Mouse (Mus musculus): Measurements from ENCODE around the gene Hoxc13.

The Hoxc13 gene

GRCm38 (mm10) chr15:102936279-102936972 is 15.5 kb downstream of the Hoxc13 start, which contains the start of gene Hoxc12:
Gene Hoxc12, plus strand, starts transcription at chr15:102936757.
- DNase-seq (ENCODE audit: low spot score), result no peak

GRCm38 (mm10) chr15:102937036-102937666 is 16.2 kb downstream of the Hoxc13 start:
- no peak for DNase-seq (ENCODE audit: low spot score)

- DNase-seq (ENCODE audit: low spot score), result no peak
Measured at GRCm38 (mm10) chr15:102939256-102940155, 18.6 kb downstream of the Hoxc13 start.

- DNase-seq (ENCODE audit: low spot score), result no peak
Measured at GRCm38 (mm10) chr15:102942739-102943467, 22.0 kb downstream of the Hoxc13 start.

GRCm38 (mm10) chr15:102943468-102943813 is 22.5 kb downstream of the Hoxc13 start:
- DNase-seq (ENCODE audit: low spot score), result no peak

GRCm38 (mm10) chr15:102945185-102946077 is 24.5 kb downstream of the Hoxc13 start:
- DNase-seq (ENCODE audit: low spot score), result no peak

- DNase-seq (ENCODE audit: low spot score), result no peak
Measured at GRCm38 (mm10) chr15:102947276-102947675, 26.4 kb downstream of the Hoxc13 start.

GRCm38 (mm10) chr15:102948842-102949241 is 27.9 kb downstream of the Hoxc13 start:
- no peak for DNase-seq (ENCODE audit: low spot score)

- DNase-seq (ENCODE audit: low spot score), result no peak
Measured at GRCm38 (mm10) chr15:102949696-102950095, 28.8 kb downstream of the Hoxc13 start.

- no peak for DNase-seq (ENCODE audit: low spot score)
Measured at GRCm38 (mm10) chr15:102950877-102951276, 30.0 kb downstream of the Hoxc13 start.

- DNase-seq (ENCODE audit: low spot score), result no peak
Measured at GRCm38 (mm10) chr15:102953561-102953960, 32.7 kb downstream of the Hoxc13 start.

GRCm38 (mm10) chr15:102954192-102955006 is 33.5 kb downstream of the Hoxc13 start, which contains the start of gene Hoxc11:
Gene Hoxc11, plus strand, starts transcription at chr15:102954427.
- DNase-seq (ENCODE audit: low spot score), result no peak

GRCm38 (mm10) chr15:102955007-102955382 is 34.1 kb downstream of the Hoxc13 start:
- DNase-seq (ENCODE audit: low spot score), result no peak

GRCm38 (mm10) chr15:102955833-102956640 is 35.1 kb downstream of the Hoxc13 start:
- DNase-seq (ENCODE audit: low spot score), result no peak

- no peak for DNase-seq (ENCODE audit: low spot score)
Measured at GRCm38 (mm10) chr15:102956906-102957305, 36.0 kb downstream of the Hoxc13 start.

- DNase-seq (ENCODE audit: low spot score), result no peak
Measured at GRCm38 (mm10) chr15:102959663-102960191, 38.8 kb downstream of the Hoxc13 start.

- no peak for DNase-seq (ENCODE audit: low spot score)
Measured at GRCm38 (mm10) chr15:102961728-102962127, 40.8 kb downstream of the Hoxc13 start.

GRCm38 (mm10) chr15:102962492-102962891 is 41.6 kb downstream of the Hoxc13 start:
- DNase-seq (ENCODE audit: low spot score), result no peak

- no peak for DNase-seq (ENCODE audit: low spot score)
Measured at GRCm38 (mm10) chr15:102963259-102963658, 42.4 kb downstream of the Hoxc13 start.

Data from MN1 (cell line).